Mouse (Mus musculus): ENCODE data around the gene Fbln1. TPM values are rescaled to one million over a fixed set of nuclear protein-coding genes. Genes with fewer than 3 reads are reported as not detected.
A peak's percentile ranks its signal among the peaks of the same experiment; 100 is the strongest.

Fbln1 gene
- polyA plus RNA-seq, 1 experiment from 2014 or later, result 261 TPM

DNA sequence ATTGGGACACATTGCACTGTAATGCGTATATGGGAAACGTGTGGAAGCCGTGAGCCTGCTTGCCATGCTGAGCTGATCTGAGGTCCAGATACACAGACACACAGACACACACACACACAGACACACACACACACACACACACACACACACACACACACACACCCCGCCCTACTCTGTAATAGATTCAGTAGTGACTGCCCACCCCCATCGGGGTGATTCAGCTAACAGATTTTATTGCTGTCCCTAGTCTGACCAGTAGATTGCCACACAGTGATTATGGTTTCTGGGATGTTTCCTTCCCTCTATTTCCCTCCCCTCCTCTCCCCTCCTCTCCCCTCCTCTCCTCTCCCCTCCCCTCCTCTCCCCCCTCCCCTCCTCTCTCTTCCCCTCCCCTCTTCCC lies 42.6 kb downstream of the Fbln1 start:
- Histone ChIP-seq H3K4me3 (no peak overlapping the region), H3K9me3 (replicated peaks) (no peaks in the 10 kb centered on the region), H3K27ac (no peak overlapping the region), H3K4me1 (no peaks in the 10 kb centered on the region), H3K27me3 (ENCODE audit: low read depth, poor library complexity, severe bottlenecking) (no peaks in the 10 kb centered on the region), H3K36me3 (peaks cover 100% of the 10 kb centered on the region)
- WGBS, result 94% methylated on average over 5 of the region's 5 CpGs
- DNase-seq (ENCODE audit: low spot score), result no peak

GRCm38 (mm10) chr15:85249252-85249651 lies 43.5 kb downstream of the Fbln1 start:
- no peak for DNase-seq (ENCODE audit: low spot score)
- Histone ChIP-seq H3K27me3 (ENCODE audit: low read depth, poor library complexity, severe bottlenecking) (no peaks in the 10 kb centered on the region), H3K27ac (no peak overlapping the region), H3K36me3 (peaks cover 100% of the 10 kb centered on the region), H3K4me1 (no peaks in the 10 kb centered on the region), H3K9me3 (replicated peaks) (no peaks in the 10 kb centered on the region), H3K4me3 (no peak overlapping the region)
- 65% methylated on average over 5 of the region's 5 CpGs for WGBS

DNA sequence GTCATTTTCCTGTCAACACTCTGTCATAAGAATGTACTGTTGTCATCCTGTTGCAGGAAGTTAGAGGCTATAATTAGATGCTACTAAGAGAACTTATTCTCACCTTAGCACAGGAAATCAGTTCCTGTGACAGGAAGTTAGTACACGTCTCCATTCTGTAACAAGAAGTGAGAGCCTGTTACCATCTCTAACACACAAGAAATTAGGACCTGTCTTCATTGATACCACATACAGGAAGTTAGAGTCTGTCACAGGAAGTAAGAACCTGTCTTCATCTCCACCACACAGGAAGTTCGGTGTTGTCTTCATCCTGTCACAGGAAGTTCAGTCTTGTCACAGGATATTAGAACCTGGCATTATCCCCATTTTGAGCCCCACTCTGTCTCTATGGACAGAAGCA lies 44.7 kb downstream of the Fbln1 start:
- H3K36me3 ChIP-seq, result peaks cover 100% of the 10 kb centered on the region
- no peak overlapping the region for H3K27ac ChIP-seq
- H3K9me3 ChIP-seq (replicated peaks), result no peaks in the 10 kb centered on the region
- no peaks in the 10 kb centered on the region for H3K4me1 ChIP-seq
- no peak overlapping the region for H3K4me3 ChIP-seq
- no peaks in the 10 kb centered on the region for H3K27me3 ChIP-seq (ENCODE audit: low read depth, poor library complexity, severe bottlenecking)
- no peak for DNase-seq (ENCODE audit: low spot score)
- WGBS, result 83% methylated on average over 2 of the region's 2 CpGs

DNA sequence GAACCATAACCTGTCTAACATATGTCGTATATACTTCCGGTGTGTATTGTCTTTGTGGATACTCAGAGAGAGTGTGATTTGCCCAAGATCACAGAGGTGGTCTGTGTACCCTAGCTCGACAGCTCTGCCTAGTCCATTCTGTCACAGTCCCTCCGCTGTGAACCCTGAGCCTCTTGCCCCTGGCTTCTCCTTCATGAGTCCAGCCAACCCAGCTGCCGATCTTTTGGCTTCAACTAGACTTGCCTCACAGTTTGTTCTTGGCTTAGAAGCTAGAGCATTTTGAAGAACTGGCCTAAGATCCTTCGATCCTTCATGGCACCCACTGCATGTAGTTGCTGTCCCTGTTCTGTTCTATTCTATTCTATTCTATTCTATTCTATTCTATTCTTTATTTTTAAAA lies 46.7 kb downstream of the Fbln1 start:
- H3K36me3 ChIP-seq, result peaks cover 96% of the 10 kb centered on the region
- no peaks in the 10 kb centered on the region for H3K9me3 ChIP-seq (replicated peaks)
- H3K27me3 ChIP-seq (ENCODE audit: low read depth, poor library complexity, severe bottlenecking), result no peaks in the 10 kb centered on the region
- no peak overlapping the region for H3K27ac ChIP-seq
- WGBS, result 95% methylated on average over 6 of the region's 6 CpGs
- H3K4me1 ChIP-seq, result no peaks in the 10 kb centered on the region
- DNase-seq (ENCODE audit: low spot score), result no peak
- H3K4me3 ChIP-seq, result no peak overlapping the region

DNA sequence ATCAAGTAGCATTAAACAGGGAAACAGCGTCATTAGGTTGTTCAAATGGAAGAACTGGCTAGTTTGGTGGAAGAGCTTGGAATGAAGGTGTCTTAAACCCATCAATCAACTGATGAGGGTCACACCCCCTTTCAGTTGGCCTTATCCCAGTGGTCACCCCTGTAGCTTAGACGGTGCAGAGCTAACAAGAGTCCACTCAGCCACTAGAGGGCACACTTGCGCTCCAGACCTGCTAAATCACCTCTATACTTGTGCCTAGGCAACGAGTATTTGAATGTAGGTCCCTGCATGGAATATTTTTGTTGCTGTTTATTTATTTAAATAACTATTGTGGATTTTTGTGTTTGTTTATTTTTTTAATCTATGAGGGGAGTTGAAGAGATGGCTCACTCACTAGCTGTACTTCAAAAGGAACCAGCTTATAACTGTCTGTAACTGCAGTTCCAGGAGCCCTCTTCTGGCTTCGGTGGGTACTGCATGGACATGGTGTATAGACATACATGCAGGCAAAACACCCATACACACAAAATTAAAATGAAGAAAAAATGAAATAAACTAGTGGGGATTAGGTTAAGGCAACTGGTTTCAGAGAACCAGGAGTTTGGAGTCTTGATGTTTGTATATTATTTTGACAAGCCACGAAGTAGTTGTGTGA lies 52.2 kb downstream of the Fbln1 start:
- H3K27ac ChIP-seq, result no peak overlapping the region
- H3K36me3 ChIP-seq, result peaks cover 90% of the 10 kb centered on the region
- WGBS, result 75% methylated on average over 6 of the region's 6 CpGs

DNA sequence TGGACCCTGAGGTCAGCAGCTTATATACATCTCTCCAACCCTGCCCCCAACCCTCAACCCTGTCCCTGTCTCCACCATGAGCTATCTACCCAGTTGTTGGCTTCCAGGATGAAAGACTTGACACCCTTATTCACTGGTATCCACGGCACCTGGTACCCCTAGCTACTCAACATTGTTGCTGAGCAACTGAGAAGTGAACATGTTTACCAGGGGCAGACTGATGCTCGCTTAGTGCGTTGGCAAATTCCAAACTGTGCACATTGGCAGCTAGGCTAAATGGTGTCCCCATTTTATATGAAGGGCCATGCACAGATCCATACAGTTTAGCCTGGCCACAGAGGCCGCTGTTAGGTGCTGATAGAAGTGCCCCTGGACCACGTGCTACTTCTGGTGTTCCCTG lies 57.1 kb downstream of the Fbln1 start:
- no peak for DNase-seq (ENCODE audit: low spot score)
- 90% methylated on average over 5 of the region's 5 CpGs for WGBS
- Histone ChIP-seq H3K27me3 (ENCODE audit: low read depth, poor library complexity, severe bottlenecking) (no peaks in the 10 kb centered on the region), H3K9me3 (replicated peaks) (no peaks in the 10 kb centered on the region), H3K4me3 (no peak overlapping the region), H3K27ac (no peak overlapping the region), H3K4me1 (0 out of 2 replicates have a peak, but pooled peaks cover 6% of the 10 kb centered on the region), H3K36me3 (peaks cover 92% of the 10 kb centered on the region)

More for the DNA sequence above, 52.2 kb downstream of the Fbln1 start:
- no peaks in the 10 kb centered on the region for H3K27me3 ChIP-seq (ENCODE audit: low read depth, poor library complexity, severe bottlenecking)
- peak; percentile 63 for DNase-seq (ENCODE audit: low spot score)
- no peaks in the 10 kb centered on the region for H3K9me3 ChIP-seq (replicated peaks)
- no peaks in the 10 kb centered on the region for H3K4me1 ChIP-seq
- H3K4me3 ChIP-seq, result no peak overlapping the region

GRCm38 (mm10) chr15:85266729-85267434 lies 61.1 kb downstream of the Fbln1 start:
- no peaks in the 10 kb centered on the region for H3K27me3 ChIP-seq (ENCODE audit: low read depth, poor library complexity, severe bottlenecking)
- DNase-seq (ENCODE audit: low spot score), result peak; percentile 93
- H3K9me3 ChIP-seq (replicated peaks), result no peaks in the 10 kb centered on the region
- peaks cover 92% of the 10 kb centered on the region for H3K36me3 ChIP-seq
- 48% methylated on average over 14 of the region's 14 CpGs for WGBS
- H3K4me1 ChIP-seq, result 0 out of 2 replicates have a peak, but pooled peaks cover 8% of the 10 kb centered on the region
- H3K27ac ChIP-seq, result no peak overlapping the region
- no peak overlapping the region for H3K4me3 ChIP-seq

GRCm38 (mm10) chr15:85267891-85268290 lies 62.1 kb downstream of the Fbln1 start:
- WGBS, result 90% methylated on average over 19 of the region's 19 CpGs
- H3K27ac ChIP-seq, result no peak overlapping the region
- DNase-seq (ENCODE audit: low spot score), result no peak
- 0 out of 2 replicates have a peak, but pooled peaks cover 8% of the 10 kb centered on the region for H3K4me1 ChIP-seq
- no peaks in the 10 kb centered on the region for H3K9me3 ChIP-seq (replicated peaks)
- H3K4me3 ChIP-seq, result no peak overlapping the region
- no peaks in the 10 kb centered on the region for H3K27me3 ChIP-seq (ENCODE audit: low read depth, poor library complexity, severe bottlenecking)
- peaks cover 96% of the 10 kb centered on the region for H3K36me3 ChIP-seq

DNA sequence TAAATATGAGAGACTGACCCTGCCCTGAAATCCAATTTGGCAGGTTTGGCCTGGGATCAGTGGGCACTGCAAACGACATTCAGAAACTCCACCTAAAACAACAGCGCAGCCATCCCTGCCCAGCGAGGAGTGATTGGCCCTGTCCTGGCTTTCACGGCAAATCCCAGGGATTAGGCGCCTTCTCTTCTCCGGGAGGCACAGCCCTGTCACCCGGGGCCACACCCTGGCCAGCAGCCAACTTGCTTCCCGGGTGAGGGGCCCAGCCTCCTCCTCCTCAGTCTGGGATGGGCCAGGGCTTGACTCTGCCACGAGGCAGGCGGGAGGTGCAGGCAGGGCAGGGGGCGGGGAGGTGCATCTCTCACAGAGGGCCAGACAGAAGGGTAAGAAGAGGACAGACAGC lies 67.2 kb downstream of the Fbln1 start:
- WGBS, result 43% methylated on average over 11 of the region's 11 CpGs
- Histone ChIP-seq H3K4me1 (0 out of 2 replicates have a peak, but pooled peaks cover 6% of the 10 kb centered on the region), H3K9me3 (replicated peaks) (no peaks in the 10 kb centered on the region), H3K27me3 (ENCODE audit: low read depth, poor library complexity, severe bottlenecking) (no peaks in the 10 kb centered on the region), H3K27ac (no peak overlapping the region), H3K36me3 (peaks cover 82% of the 10 kb centered on the region), H3K4me3 (no peak overlapping the region)
- no peak for DNase-seq (ENCODE audit: low spot score)

DNA sequence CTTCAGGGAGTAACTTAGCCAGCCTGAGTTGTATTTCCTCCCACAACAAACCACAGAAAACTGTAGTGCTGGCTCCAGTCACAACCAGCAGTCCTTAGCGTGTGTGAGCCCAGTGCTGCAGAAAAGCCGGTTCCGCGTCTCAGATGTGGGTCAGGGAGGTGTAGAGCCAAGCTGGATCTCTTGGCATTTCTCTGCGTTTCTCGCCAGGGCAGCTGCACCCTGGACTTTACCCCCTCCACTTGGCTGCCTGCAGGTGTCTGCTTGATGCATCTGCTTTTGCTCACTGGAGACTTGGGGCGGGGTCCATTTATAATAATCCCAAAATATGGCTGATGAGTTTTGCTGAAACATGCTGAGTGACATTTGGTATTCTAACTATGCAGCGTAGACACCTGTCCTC lies 71.5 kb downstream of the Fbln1 start:
- H3K9me3 ChIP-seq (replicated peaks), result no peaks in the 10 kb centered on the region
- 91% methylated on average over 8 of the region's 8 CpGs for WGBS
- H3K4me3 ChIP-seq, result no peak overlapping the region
- no peak for DNase-seq (ENCODE audit: low spot score)
- H3K4me1 ChIP-seq, result 0 out of 2 replicates have a peak, but pooled peaks cover 3% of the 10 kb centered on the region
- no peak overlapping the region for H3K27ac ChIP-seq
- peaks cover 76% of the 10 kb centered on the region for H3K36me3 ChIP-seq
- H3K27me3 ChIP-seq (ENCODE audit: low read depth, poor library complexity, severe bottlenecking), result no peaks in the 10 kb centered on the region

GRCm38 (mm10) chr15:85278986-85279385 lies 73.2 kb downstream of the Fbln1 start:
- Histone ChIP-seq H3K4me1 (no peaks in the 10 kb centered on the region), H3K27me3 (ENCODE audit: low read depth, poor library complexity, severe bottlenecking) (no peaks in the 10 kb centered on the region), H3K9me3 (replicated peaks) (no peaks in the 10 kb centered on the region), H3K27ac (no peak overlapping the region), H3K36me3 (peaks cover 70% of the 10 kb centered on the region), H3K4me3 (no peak overlapping the region)
- no peak for DNase-seq (ENCODE audit: low spot score)
- WGBS, result 90% methylated on average over 5 of the region's 5 CpGs

DNA sequence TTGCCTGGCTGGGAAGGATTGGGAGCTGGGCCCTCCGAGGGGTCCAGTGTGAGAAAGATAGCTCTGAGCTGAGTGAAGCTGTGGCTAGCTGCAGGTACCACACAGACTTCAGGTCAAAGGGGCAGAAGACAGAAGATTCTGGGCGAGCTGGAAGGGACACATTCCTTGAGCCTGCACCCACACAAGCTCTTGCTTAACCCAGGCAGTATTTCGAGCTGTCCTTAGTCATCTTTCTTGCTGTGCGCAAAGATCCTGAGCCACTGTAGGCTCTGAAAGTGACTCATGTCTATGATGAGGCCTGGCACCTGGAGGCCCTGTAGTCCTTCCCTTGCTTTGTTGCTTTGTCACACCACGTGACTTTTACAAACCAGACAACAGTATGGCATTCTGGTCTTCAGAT lies 76.3 kb downstream of the Fbln1 start:
- Histone ChIP-seq H3K4me3 (no peak overlapping the region), H3K36me3 (peaks cover 78% of the 10 kb centered on the region), H3K27ac (no peak overlapping the region), H3K4me1 (no peaks in the 10 kb centered on the region), H3K27me3 (ENCODE audit: low read depth, poor library complexity, severe bottlenecking) (no peaks in the 10 kb centered on the region), H3K9me3 (replicated peaks) (no peaks in the 10 kb centered on the region)
- WGBS, result 84% methylated on average over 5 of the region's 5 CpGs
- no peak for DNase-seq (ENCODE audit: low spot score)

- Histone ChIP-seq H3K9me3 (replicated peaks) (no peaks in the 10 kb centered on the region), H3K36me3 (peaks cover 64% of the 10 kb centered on the region), H3K27me3 (ENCODE audit: low read depth, poor library complexity, severe bottlenecking) (no peaks in the 10 kb centered on the region), H3K4me3 (no peak overlapping the region), H3K27ac (no peak overlapping the region), H3K4me1 (no peaks in the 10 kb centered on the region)
- no peak for DNase-seq (ENCODE audit: low spot score)
- 91% methylated on average over 6 of the region's 6 CpGs for WGBS
Observed at GRCm38 (mm10) chr15:85284651-85285050, 78.9 kb downstream of the Fbln1 start.
